Mouse (Mus musculus) frontal cortex, postnatal 36 days (tissue): ENCODE measurements around the gene Gmip.

Experiments used
- DNase-seq, 2 experiments: peaks; one replicate each; pipeline ENCODE4 v3.0.0; 2022; ENCODE audit warnings: low spot score in 2 of 2

The Gmip gene

GRCm38 (mm10) chr8:69861251-69861650 is 52.8 kb downstream of the Gmip start:
- no peak for DNase-seq

DNA sequence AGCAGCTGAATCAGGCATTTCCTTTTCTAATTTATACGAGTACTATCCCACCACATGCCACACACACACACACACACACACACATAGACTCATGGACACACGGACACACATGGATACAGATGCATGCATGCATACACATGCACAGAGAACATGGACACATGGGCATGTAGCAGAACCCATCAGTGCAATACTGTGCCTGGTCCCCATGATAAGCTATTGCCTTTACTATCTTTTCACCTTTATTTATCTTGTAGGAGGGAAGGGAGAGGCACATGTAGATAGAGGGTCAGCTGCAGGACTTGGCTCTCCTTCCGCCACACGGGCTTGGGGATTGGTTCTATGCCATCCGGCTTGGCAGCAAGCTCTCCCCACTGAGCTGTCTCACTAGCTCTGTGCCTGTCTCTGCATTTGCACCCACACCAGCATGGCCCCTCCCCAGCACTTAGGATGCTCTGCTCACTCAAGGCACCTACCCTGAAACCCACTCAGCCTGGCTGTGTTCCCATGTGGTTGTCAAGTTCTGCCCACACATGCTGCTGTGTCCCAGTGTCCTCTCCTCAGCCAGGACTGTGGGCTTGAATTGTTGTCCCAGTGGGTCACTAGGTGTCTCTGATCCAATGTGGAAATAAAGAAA is 55.0 kb downstream of the Gmip start:
- DNase-seq, result no peak

DNA sequence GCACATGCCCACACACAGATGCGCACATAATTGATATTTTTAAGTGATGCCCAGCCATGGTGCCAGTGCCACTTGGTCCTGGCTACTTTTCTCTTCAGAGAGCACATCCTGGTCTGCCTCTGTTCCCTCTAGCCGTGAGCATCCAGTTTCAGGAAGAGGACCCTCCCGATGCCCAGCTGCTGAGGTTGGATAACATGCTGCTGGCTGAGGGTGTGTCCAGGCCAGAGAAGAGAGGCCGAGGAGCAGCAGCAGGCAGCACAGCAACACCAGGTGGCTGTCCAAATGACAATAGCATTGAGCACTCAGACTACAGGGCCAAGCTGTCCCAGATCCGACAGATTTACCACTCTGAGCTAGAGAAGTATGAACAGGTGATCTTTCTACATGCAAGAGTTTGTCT is 55.7 kb downstream of the Gmip start:
- DNase-seq, result no peak

- no peak for DNase-seq
Observed at GRCm38 (mm10) chr8:69867696-69868326, 59.3 kb downstream of the Gmip start.

GRCm38 (mm10) chr8:69870003-69870765 is 61.7 kb downstream of the Gmip start:
- no peak for DNase-seq

DNA sequence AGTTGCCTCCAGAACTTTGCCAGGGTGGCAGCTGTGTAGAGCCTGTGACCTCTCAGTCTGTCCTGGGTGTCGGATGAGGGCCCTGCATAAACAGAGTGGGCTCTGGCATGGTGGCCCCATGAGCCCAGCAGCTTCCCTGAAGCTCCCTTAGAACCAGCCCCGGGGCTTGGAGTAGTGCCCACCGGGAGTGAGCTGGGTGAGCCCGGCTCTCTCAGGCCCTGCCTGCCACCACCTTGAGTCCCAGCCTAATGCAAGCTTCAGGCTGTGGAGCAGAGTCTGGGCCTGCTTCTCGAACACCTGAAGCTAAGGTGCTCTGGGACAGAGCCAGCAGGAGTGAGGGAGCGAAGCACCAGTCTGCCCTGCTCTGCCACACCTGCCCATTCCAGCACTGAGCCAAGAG is 62.4 kb downstream of the Gmip start:
- DNase-seq, result no peak
